Mouse (Mus musculus) C2C12 (cell line): ENCODE measurements around the gene Vac14.

ENCODE experiments used
- CEBPB ChIP-seq: IDR thresholded peaks from one replicate; pipeline ENCODE4 v1.6.1; 2011; ENCODE audit warnings: low read depth, mild to moderate bottlenecking, control low read depth, moderate library complexity
- CTCF ChIP-seq: IDR thresholded peaks from one replicate; pipeline ENCODE4 v1.5.1; 2011; ENCODE audit not compliant: control insufficient read depth, insufficient read depth, insufficient read length
- FOSL1 ChIP-seq: IDR thresholded peaks from one replicate; pipeline ENCODE4 v1.8.0; 2011; ENCODE audit warnings: mild to moderate bottlenecking, low read length; ENCODE audit not compliant: poor library complexity, insufficient read depth, severe bottlenecking
- MAX ChIP-seq: IDR thresholded peaks from one replicate; pipeline ENCODE4 v1.6.1; 2011; ENCODE audit warnings: mild to moderate bottlenecking, control low read depth
- MYOD1 ChIP-seq: IDR thresholded peaks from one replicate; pipeline ENCODE4 v1.6.1; 2011; ENCODE audit warnings: low read depth; ENCODE audit not compliant: control insufficient read depth, insufficient read length
- MYOG ChIP-seq: IDR thresholded peaks from one replicate; pipeline ENCODE4 v1.6.1; 2011; ENCODE audit not compliant: control insufficient read depth, insufficient read length; ENCODE audit errors: extremely low read depth
- USF1 ChIP-seq: IDR thresholded peaks from one replicate; pipeline ENCODE4 v1.6.1; 2011; ENCODE audit warnings: low read depth, mild to moderate bottlenecking, control low read depth, moderate library complexity

DNA sequence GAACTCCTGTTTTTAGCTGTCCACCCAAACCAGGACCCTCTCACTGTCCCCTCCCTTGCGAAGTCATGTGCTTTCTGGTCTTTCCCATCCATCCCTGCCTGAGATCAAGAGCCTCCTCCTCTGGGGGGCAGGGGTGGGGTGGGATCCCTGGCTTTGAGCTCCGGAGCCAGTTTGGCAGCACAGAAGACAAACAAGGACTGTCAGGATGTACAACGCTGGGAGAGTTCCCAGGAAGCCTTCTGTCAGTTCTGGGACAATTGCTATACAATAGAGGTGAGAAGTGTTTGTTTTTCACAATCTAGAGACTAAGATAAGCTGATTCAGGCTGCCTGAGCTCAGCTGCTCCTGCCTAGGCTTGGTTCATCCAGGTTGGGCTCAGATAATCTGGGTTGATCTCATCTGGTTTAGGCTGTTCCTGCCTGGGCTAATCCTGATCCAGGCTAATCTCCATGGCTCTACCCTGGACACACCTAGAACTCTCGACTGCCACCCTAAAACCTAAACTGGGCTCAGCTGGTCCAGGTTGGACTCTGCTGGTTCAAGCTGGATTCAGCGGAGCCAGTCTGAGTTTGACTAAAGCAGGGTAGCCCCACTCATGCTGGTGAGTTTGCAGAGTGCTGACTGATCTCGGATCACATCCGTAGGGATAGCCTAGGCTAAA, 142.0 kb downstream of the Vac14 start:
- TF ChIP-seq CTCF = no peak
- no peak for TF ChIP-seq MAX
- no peak for TF ChIP-seq MYOG
- TF ChIP-seq USF1 = no peak
- no peak for TF ChIP-seq FOSL1
- no peak for TF ChIP-seq CEBPB
- no peak for TF ChIP-seq MYOD1
